Mouse (Mus musculus): ENCODE measurements at regions not wholly inside any gene's neighbourhood (a gene's known extent, or its start where the extent isn't known, plus 50 kb on each side); places are given as distances from the start of the nearest gene placed in this dataset.

GRCm38 (mm10) chr17:83069246-83069645, 145.8 kb upstream of the Pkdcc start:
- DNase-seq (ENCODE audit: low spot score) (no peak), ATAC-seq (no peak)
- Histone ChIP-seq H3K4me2 (ENCODE audit: low read depth, low read length) (no peak overlapping the region), H3K36me3 (ENCODE audit: insufficient read depth, low read length) (no peaks in the 10 kb centered on the region), H3K4me3 (ENCODE audit: low read length) (no peak overlapping the region), H3K9ac (replicated peaks; ENCODE audit: low read length) (no peak overlapping the region), H3K9me3 (ENCODE audit: low read length) (no peaks in the 10 kb centered on the region), H3K27me3 (ENCODE audit: insufficient read depth, low read length) (no peaks in the 10 kb centered on the region), H3K27ac (no peak overlapping the region), H3K4me1 (ENCODE audit: insufficient read depth, low read length) (no peaks in the 10 kb centered on the region)
- WGBS = 74% methylated on average over 4 of the region's 4 CpGs
- TF ChIP-seq CTCF (IDR thresholded peaks at IDR 0.05; ENCODE audit: low read depth) = no peak

GRCm38 (mm10) chr17:83071746-83072145, 143.3 kb upstream of the Pkdcc start:
- no peaks in the 10 kb centered on the region for H3K36me3 ChIP-seq (ENCODE audit: insufficient read depth, low read length)
- TF ChIP-seq CTCF (IDR thresholded peaks at IDR 0.05; ENCODE audit: low read depth) = no peak
- no peak overlapping the region for H3K27ac ChIP-seq
- no peak for ATAC-seq
- H3K9me3 ChIP-seq (ENCODE audit: low read length) = no peaks in the 10 kb centered on the region
- 66% methylated on average over 6 of the region's 6 CpGs for WGBS
- H3K4me3 ChIP-seq (ENCODE audit: low read length) = no peak overlapping the region
- no peaks in the 10 kb centered on the region for H3K4me1 ChIP-seq (ENCODE audit: insufficient read depth, low read length)
- no peaks in the 10 kb centered on the region for H3K27me3 ChIP-seq (ENCODE audit: insufficient read depth, low read length)
- H3K9ac ChIP-seq (replicated peaks; ENCODE audit: low read length) = no peak overlapping the region
- DNase-seq (ENCODE audit: low spot score) = no peak
- H3K4me2 ChIP-seq (ENCODE audit: low read depth, low read length) = no peak overlapping the region

- Histone ChIP-seq H3K4me2 (ENCODE audit: low read depth, low read length) (no peak overlapping the region), H3K9ac (replicated peaks; ENCODE audit: low read length) (no peak overlapping the region), H3K4me1 (ENCODE audit: insufficient read depth, low read length) (no peaks in the 10 kb centered on the region), H3K9me3 (ENCODE audit: low read length) (no peaks in the 10 kb centered on the region), H3K36me3 (ENCODE audit: insufficient read depth, low read length) (no peaks in the 10 kb centered on the region), H3K4me3 (ENCODE audit: low read length) (no peak overlapping the region), H3K27ac (no peak overlapping the region), H3K27me3 (ENCODE audit: insufficient read depth, low read length) (no peaks in the 10 kb centered on the region)
- DNase-seq (ENCODE audit: low spot score) (no peak), ATAC-seq (no peak)
- WGBS = 64% methylated on average over 4 of the region's 4 CpGs
- no peak for TF ChIP-seq CTCF (IDR thresholded peaks at IDR 0.05; ENCODE audit: low read depth)
These were observed 142.9 kb upstream of the Pkdcc start for GRCm38 (mm10) chr17:83072175-83072574.

- DNase-seq (ENCODE audit: low spot score) (no peak), ATAC-seq (no peak)
- Histone ChIP-seq H3K4me3 (ENCODE audit: low read length) (no peak overlapping the region), H3K36me3 (ENCODE audit: insufficient read depth, low read length) (no peaks in the 10 kb centered on the region), H3K27me3 (ENCODE audit: insufficient read depth, low read length) (no peaks in the 10 kb centered on the region), H3K9ac (replicated peaks; ENCODE audit: low read length) (no peak overlapping the region), H3K4me2 (ENCODE audit: low read depth, low read length) (no peak overlapping the region), H3K4me1 (ENCODE audit: insufficient read depth, low read length) (0 out of 2 replicates have a peak, but pooled peaks cover 6% of the 10 kb centered on the region), H3K27ac (no peak overlapping the region), H3K9me3 (ENCODE audit: low read length) (no peaks in the 10 kb centered on the region)
- 61% methylated on average over 5 of the region's 5 CpGs for WGBS
- TF ChIP-seq CTCF (IDR thresholded peaks at IDR 0.05; ENCODE audit: low read depth) = no peak
These were observed 140.2 kb upstream of the Pkdcc start for GRCm38 (mm10) chr17:83074893-83075292.

- no peak for TF ChIP-seq CTCF (IDR thresholded peaks at IDR 0.05; ENCODE audit: low read depth)
- WGBS = 34% methylated on average over 17 of the region's 17 CpGs
- Histone ChIP-seq H3K4me3 (ENCODE audit: low read length) (no peak overlapping the region), H3K27me3 (ENCODE audit: insufficient read depth, low read length) (no peaks in the 10 kb centered on the region), H3K4me2 (ENCODE audit: low read depth, low read length) (no peak overlapping the region), H3K4me1 (ENCODE audit: insufficient read depth, low read length) (0 out of 2 replicates have a peak, but pooled peaks cover 6% of the 10 kb centered on the region), H3K27ac (no peak overlapping the region; the same call in 1 of the 2 replicates), H3K36me3 (ENCODE audit: insufficient read depth, low read length) (no peaks in the 10 kb centered on the region), H3K9ac (replicated peaks; ENCODE audit: low read length) (no peak overlapping the region), H3K9me3 (ENCODE audit: low read length) (no peaks in the 10 kb centered on the region)
- ATAC-seq = no peak
- DNase-seq (ENCODE audit: low spot score) = no peak
These were observed 137.1 kb upstream of the Pkdcc start for GRCm38 (mm10) chr17:83077737-83078600.

GRCm38 (mm10) chr17:83078601-83079360, 136.3 kb upstream of the Pkdcc start:
- no peak for DNase-seq (ENCODE audit: low spot score)
- H3K9me3 ChIP-seq (ENCODE audit: low read length) = no peaks in the 10 kb centered on the region
- no peak for ATAC-seq
- H3K4me1 ChIP-seq (ENCODE audit: insufficient read depth, low read length) = peaks cover 6% of the 10 kb centered on the region; the same call in 1 of the 2 replicates
- H3K36me3 ChIP-seq (ENCODE audit: insufficient read depth, low read length) = no peaks in the 10 kb centered on the region
- no peak overlapping the region; the same call in 1 of the 2 replicates for H3K27ac ChIP-seq
- TF ChIP-seq CTCF (IDR thresholded peaks at IDR 0.05; ENCODE audit: low read depth) = no peak
- no peak overlapping the region for H3K9ac ChIP-seq (replicated peaks; ENCODE audit: low read length)
- WGBS = 30% methylated on average over 19 of the region's 19 CpGs
- no peak overlapping the region for H3K4me2 ChIP-seq (ENCODE audit: low read depth, low read length)
- no peaks in the 10 kb centered on the region for H3K27me3 ChIP-seq (ENCODE audit: insufficient read depth, low read length)
- H3K4me3 ChIP-seq (ENCODE audit: low read length) = no peak overlapping the region

Measured in hindbrain, postnatal 0 days (tissue).